Mouse (Mus musculus) E14TG2a.4 (cell line): Measurements from ENCODE around the gene Synpo2.

Experiments
- CTCF ChIP-seq: conservative IDR thresholded peaks from 2 replicates; pipeline ENCODE4 v1.5.1; 2014; ENCODE audit warnings: low read length
- NANOG ChIP-seq: IDR thresholded peaks from 2 replicates; pipeline ENCODE4 v1.6.1; 2014; ENCODE audit warnings: borderline replicate concordance, low read length, mixed read lengths
- POU5F1 ChIP-seq: IDR thresholded peaks from 2 replicates; pipeline ENCODE4 v1.6.1; 2014; ENCODE audit warnings: low read length, borderline replicate concordance

DNA sequence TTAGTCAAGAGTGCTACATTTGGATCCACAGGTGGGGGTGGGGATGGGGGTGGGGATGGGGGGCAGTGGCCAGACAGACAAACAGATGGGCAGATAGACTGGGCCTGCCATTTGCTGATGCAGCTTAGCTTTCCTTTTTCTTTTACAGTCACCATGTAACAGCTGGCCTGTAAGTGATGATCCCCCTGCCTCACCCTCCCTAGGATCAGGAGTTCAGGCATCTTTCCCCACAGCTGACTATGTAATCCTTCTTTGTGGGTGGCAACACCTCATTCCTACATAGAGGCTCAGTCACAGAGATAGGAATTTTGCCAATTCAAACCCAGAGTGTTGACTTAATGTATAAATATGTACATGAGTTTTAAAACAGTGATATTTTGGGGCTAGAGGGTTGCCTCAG, 49.7 kb upstream of the Synpo2 start:
- TF ChIP-seq CTCF: no peak
- no peak for TF ChIP-seq POU5F1
- TF ChIP-seq NANOG: no peak
